Mouse (Mus musculus): ENCODE results near the gene Slc25a12. TPM values are rescaled to one million over a fixed set of nuclear protein-coding genes. Genes with fewer than 3 reads are reported as not detected.

Slc25a12 gene
- polyA plus RNA-seq, 1 experiment = 8.4 TPM

DNA sequence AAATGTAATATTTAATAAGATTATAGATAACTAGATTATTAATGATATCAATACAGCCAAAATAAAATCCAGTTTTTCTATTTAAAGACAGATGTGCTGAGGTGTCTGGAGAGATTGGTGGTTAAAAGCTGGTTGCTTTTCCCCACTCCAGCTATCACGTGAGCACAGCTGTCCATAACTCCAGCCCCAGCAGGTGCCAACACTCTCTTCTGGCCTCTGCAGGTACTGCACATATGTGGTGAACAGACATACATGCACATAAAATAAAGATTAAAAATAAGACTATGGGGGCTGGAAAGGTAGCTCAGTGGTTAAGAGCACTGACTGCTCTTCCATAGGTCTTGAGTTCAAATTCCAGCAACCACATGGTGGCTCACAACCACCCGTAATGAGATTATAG, 126.0 kb downstream of the Slc25a12 start:
- H3K36me3 ChIP-seq (ENCODE audit: control insufficient read depth, insufficient read depth, low read length) = peaks cover 31% of the 10 kb centered on the region
- WGBS = 93% methylated on average over 2 of the region's 2 CpGs
- no peak overlapping the region for H3K27ac ChIP-seq (ENCODE audit: insufficient read depth, low read depth, low read length)
- H3K4me3 ChIP-seq (ENCODE audit: low read depth, low read length) = no peak overlapping the region
- H3K27me3 ChIP-seq (ENCODE audit: control insufficient read depth, insufficient read depth, low read length) = no peaks in the 10 kb centered on the region
- TF ChIP-seq CTCF (IDR thresholded peaks at IDR 0.05; ENCODE audit: extremely low read depth, insufficient read length, insufficient replicate concordance, low read depth, low read length) (no peak), POLR2A (IDR thresholded peaks at IDR 0.05; ENCODE audit: low read depth, low read length) (no peak)
- no peaks in the 10 kb centered on the region for H3K4me1 ChIP-seq (ENCODE audit: control insufficient read depth, insufficient read depth, insufficient read length, low read length)

GRCm38 (mm10) chr2:71236009-71236408, 131.5 kb downstream of the Slc25a12 start:
- TF ChIP-seq CTCF (IDR thresholded peaks at IDR 0.05; ENCODE audit: extremely low read depth, insufficient read length, insufficient replicate concordance, low read depth, low read length) (no peak), POLR2A (IDR thresholded peaks at IDR 0.05; ENCODE audit: low read depth, low read length) (no peak)
- H3K4me1 ChIP-seq (ENCODE audit: control insufficient read depth, insufficient read depth, insufficient read length, low read length) = no peaks in the 10 kb centered on the region
- H3K27ac ChIP-seq (ENCODE audit: insufficient read depth, low read depth, low read length) = no peak overlapping the region
- H3K27me3 ChIP-seq (ENCODE audit: control insufficient read depth, insufficient read depth, low read length) = no peaks in the 10 kb centered on the region
- 96% methylated on average over 6 of the region's 6 CpGs for WGBS
- no peak overlapping the region for H3K4me3 ChIP-seq (ENCODE audit: low read depth, low read length)
- peaks cover 22% of the 10 kb centered on the region for H3K36me3 ChIP-seq (ENCODE audit: control insufficient read depth, insufficient read depth, low read length)

DNA sequence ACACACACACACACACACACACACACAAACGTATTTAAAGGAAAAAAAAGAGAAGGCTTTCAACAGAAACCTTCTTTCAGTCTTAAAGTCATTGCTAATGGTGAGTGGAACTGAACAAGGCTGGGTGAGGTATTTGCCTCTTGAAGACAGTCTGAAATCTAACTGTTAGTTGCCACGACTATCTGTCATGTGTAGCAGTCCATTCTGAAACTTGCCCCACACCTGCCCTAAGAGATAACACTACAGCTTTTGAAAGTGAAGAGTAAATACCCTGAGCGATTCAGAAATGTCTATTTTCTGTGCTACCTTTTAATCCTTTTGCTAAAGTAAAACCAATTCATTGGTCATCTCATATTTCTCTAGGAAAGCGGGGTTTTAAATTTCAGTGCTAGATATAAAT, 132.1 kb downstream of the Slc25a12 start:
- WGBS = 76% methylated on average over 4 of the region's 4 CpGs
- H3K4me1 ChIP-seq (ENCODE audit: control insufficient read depth, insufficient read depth, insufficient read length, low read length) = no peaks in the 10 kb centered on the region
- H3K27me3 ChIP-seq (ENCODE audit: control insufficient read depth, insufficient read depth, low read length) = no peaks in the 10 kb centered on the region
- no peak overlapping the region for H3K4me3 ChIP-seq (ENCODE audit: low read depth, low read length)
- no peak overlapping the region for H3K27ac ChIP-seq (ENCODE audit: insufficient read depth, low read depth, low read length)
- TF ChIP-seq CTCF (IDR thresholded peaks at IDR 0.05; ENCODE audit: extremely low read depth, insufficient read length, insufficient replicate concordance, low read depth, low read length) (no peak), POLR2A (IDR thresholded peaks at IDR 0.05; ENCODE audit: low read depth, low read length) (no peak)
- H3K36me3 ChIP-seq (ENCODE audit: control insufficient read depth, insufficient read depth, low read length) = peaks cover 22% of the 10 kb centered on the region

GRCm38 (mm10) chr2:71232976-71233375, 134.6 kb downstream of the Slc25a12 start:
- 84% methylated on average over 2 of the region's 2 CpGs for WGBS
- Histone ChIP-seq H3K4me1 (ENCODE audit: control insufficient read depth, insufficient read depth, insufficient read length, low read length) (no peaks in the 10 kb centered on the region), H3K27me3 (ENCODE audit: control insufficient read depth, insufficient read depth, low read length) (no peaks in the 10 kb centered on the region), H3K36me3 (ENCODE audit: control insufficient read depth, insufficient read depth, low read length) (peaks cover 24% of the 10 kb centered on the region), H3K4me3 (ENCODE audit: low read depth, low read length) (no peak overlapping the region), H3K27ac (ENCODE audit: insufficient read depth, low read depth, low read length) (no peak overlapping the region)
- TF ChIP-seq CTCF (IDR thresholded peaks at IDR 0.05; ENCODE audit: extremely low read depth, insufficient read length, insufficient replicate concordance, low read depth, low read length) (no peak), POLR2A (IDR thresholded peaks at IDR 0.05; ENCODE audit: low read depth, low read length) (no peak)

DNA sequence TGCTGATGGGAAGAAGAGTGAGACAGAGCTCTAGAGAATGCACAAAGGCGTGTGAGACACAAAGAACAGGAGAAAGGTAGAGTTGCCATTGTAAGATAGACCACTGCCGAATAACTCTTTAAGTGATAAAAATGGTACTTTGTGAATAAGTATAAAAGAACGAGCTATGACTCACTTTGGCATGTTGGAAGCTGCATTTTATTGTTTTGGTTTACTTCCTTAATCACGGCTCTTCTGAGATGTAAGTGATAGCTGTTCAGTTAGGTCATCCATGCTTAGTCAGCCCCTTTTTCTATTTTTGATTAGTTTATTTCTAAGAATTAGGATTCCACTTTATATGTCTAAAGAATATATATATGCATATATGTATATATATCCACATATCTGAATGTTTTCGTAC, 135.6 kb downstream of the Slc25a12 start:
- 60% methylated on average over 5 of the region's 5 CpGs for WGBS
- Histone ChIP-seq H3K27ac (ENCODE audit: insufficient read depth, low read depth, low read length) (no peak overlapping the region), H3K4me3 (ENCODE audit: low read depth, low read length) (no peak overlapping the region), H3K4me1 (ENCODE audit: control insufficient read depth, insufficient read depth, insufficient read length, low read length) (no peaks in the 10 kb centered on the region), H3K27me3 (ENCODE audit: control insufficient read depth, insufficient read depth, low read length) (no peaks in the 10 kb centered on the region), H3K36me3 (ENCODE audit: control insufficient read depth, insufficient read depth, low read length) (peaks cover 20% of the 10 kb centered on the region)
- no peak for TF ChIP-seq CTCF (IDR thresholded peaks at IDR 0.05; ENCODE audit: extremely low read depth, insufficient read length, insufficient replicate concordance, low read depth, low read length)
- TF ChIP-seq POLR2A (IDR thresholded peaks at IDR 0.05; ENCODE audit: low read depth, low read length) = no peak

DNA sequence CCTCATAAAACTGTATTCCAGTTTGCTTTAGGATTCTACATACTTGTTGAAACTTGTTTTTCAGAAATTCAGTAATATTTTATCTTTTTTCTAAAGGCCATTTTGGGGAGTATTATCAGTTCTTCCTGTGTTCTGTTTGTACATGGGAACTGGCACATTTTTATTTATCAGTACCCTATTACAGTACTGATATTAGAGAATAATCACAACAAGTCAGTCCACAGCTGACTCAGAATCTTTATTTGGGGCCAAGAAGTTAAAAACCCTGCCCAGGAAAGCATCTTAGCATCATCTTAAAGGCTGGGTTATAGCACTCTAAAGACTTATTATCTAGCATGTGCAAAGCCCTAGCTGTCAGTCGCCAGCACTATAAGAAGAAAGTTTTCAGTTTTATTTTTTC, 137.9 kb downstream of the Slc25a12 start:
- no peaks in the 10 kb centered on the region for H3K4me1 ChIP-seq (ENCODE audit: control insufficient read depth, insufficient read depth, insufficient read length, low read length)
- H3K27me3 ChIP-seq (ENCODE audit: control insufficient read depth, insufficient read depth, low read length) = no peaks in the 10 kb centered on the region
- H3K27ac ChIP-seq (ENCODE audit: insufficient read depth, low read depth, low read length) = no peak overlapping the region
- 89% methylated on average over 1 of the region's 1 CpGs for WGBS
- H3K4me3 ChIP-seq (ENCODE audit: low read depth, low read length) = no peak overlapping the region
- TF ChIP-seq POLR2A (IDR thresholded peaks at IDR 0.05; ENCODE audit: low read depth, low read length) (no peak), CTCF (IDR thresholded peaks at IDR 0.05; ENCODE audit: extremely low read depth, insufficient read length, insufficient replicate concordance, low read depth, low read length) (no peak)
- H3K36me3 ChIP-seq (ENCODE audit: control insufficient read depth, insufficient read depth, low read length) = peaks cover 16% of the 10 kb centered on the region

DNA sequence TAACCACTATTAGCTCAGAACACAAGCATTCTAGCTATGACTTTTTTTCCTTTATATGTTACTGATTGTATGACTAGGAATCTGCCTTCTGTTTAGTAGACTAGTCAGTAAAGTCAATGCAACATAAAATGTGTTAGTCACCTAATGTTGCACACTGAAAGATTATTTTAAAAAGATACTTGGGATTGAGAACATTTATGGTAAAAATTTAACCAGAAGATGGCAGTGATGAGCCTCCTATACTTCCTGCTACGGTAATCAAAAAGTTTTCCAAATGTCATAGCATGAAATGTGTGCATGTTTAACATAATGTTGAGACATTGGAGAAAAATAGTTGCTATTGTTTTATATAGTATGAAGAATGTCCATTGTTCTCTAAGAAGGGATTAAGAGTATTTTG, 140.2 kb downstream of the Slc25a12 start:
- no peaks in the 10 kb centered on the region for H3K27me3 ChIP-seq (ENCODE audit: control insufficient read depth, insufficient read depth, low read length)
- no peak for TF ChIP-seq POLR2A (IDR thresholded peaks at IDR 0.05; ENCODE audit: low read depth, low read length)
- TF ChIP-seq CTCF (IDR thresholded peaks at IDR 0.05; ENCODE audit: extremely low read depth, insufficient read length, insufficient replicate concordance, low read depth, low read length) = no peak
- H3K36me3 ChIP-seq (ENCODE audit: control insufficient read depth, insufficient read depth, low read length) = peaks cover 34% of the 10 kb centered on the region
- no peak overlapping the region for H3K27ac ChIP-seq (ENCODE audit: insufficient read depth, low read depth, low read length)
- no peak overlapping the region for H3K4me3 ChIP-seq (ENCODE audit: low read depth, low read length)
- no peaks in the 10 kb centered on the region for H3K4me1 ChIP-seq (ENCODE audit: control insufficient read depth, insufficient read depth, insufficient read length, low read length)
- WGBS = 33% methylated on average over 1 of the region's 1 CpGs

Other genes with a start within 250 kb of the Slc25a12 start
- 1.5 and 20.6 TPM in 2 replicates for gene Cybrd1, start 249.8 kb downstream of the Slc25a12 start, polyA plus RNA-seq (2012; rRNA removed)
- gene Dync1i2, start 156.0 kb downstream of the Slc25a12 start, polyA plus RNA-seq (2012; rRNA removed) = 3.2 and 6.3 TPM in 2 replicates
- 0.25 and 0.62 TPM in 2 replicates for gene Hat1, start 21.2 kb upstream of the Slc25a12 start, polyA plus RNA-seq (2012; rRNA removed)
- 4.4 and 5.7 TPM in 2 replicates for gene Metap1d, start 85.5 kb upstream of the Slc25a12 start, polyA plus RNA-seq (2012; rRNA removed)
- gene Dlx1, start 160.4 kb upstream of the Slc25a12 start, polyA plus RNA-seq (2012; rRNA removed) = 0.14 and 0.32 TPM in 2 replicates
- gene Dlx2, start 179.0 kb upstream of the Slc25a12 start, polyA plus RNA-seq (2012; rRNA removed) = 0.15 and 0.33 TPM in 2 replicates

Data from small intestine, adult 2 months (tissue).